Mouse (Mus musculus) erythroblast, embryonic 14.5 days (primary cell): ENCODE measurements around the gene Arhgap23. TPM values are rescaled to one million over a fixed set of nuclear protein-coding genes. Genes with fewer than 3 reads are reported as not detected.

Experiments
- H3K27me3 ChIP-seq: 2 replicates; pipeline ENCODE4 v1.6.1; 2012; ENCODE audit warnings: inconsistent platforms; ENCODE audit not compliant: control insufficient read depth
- H3K36me3 ChIP-seq: 2 replicates; pipeline ENCODE4 v1.6.1; 2012; ENCODE audit warnings: mild to moderate bottlenecking, inconsistent platforms; ENCODE audit not compliant: control insufficient read depth
- H3K4me1 ChIP-seq: 2 replicates; pipeline ENCODE4 v1.6.1; 2012; ENCODE audit warnings: inconsistent platforms; ENCODE audit not compliant: control insufficient read depth
- H3K4me3 ChIP-seq: replicated peaks from 2 replicates; pipeline ENCODE3; 2012; ENCODE audit warnings: moderate library complexity, mild to moderate bottlenecking, inconsistent platforms
- H3K9me3 ChIP-seq: 2 replicates; pipeline ENCODE4 v1.6.1; 2012; ENCODE audit warnings: low read length, inconsistent platforms, mixed read lengths; ENCODE audit not compliant: control insufficient read depth
- GATA1 ChIP-seq: IDR thresholded peaks from 2 replicates; pipeline ENCODE4 v1.6.1; 2012; ENCODE audit warnings: low read length, inconsistent platforms, mixed read lengths
- TAL1 ChIP-seq: IDR thresholded peaks from 3 replicates; pipeline ENCODE4 v1.6.1; 2012; ENCODE audit warnings: low read length, inconsistent platforms, mixed read lengths
- polyA plus RNA-seq: library from polyadenylated mRNA; stranded (reverse); fragments of >175 nt; gene quantifications from 2 replicates; pipeline ENCODE4 v1.2.3, GENCODE M21; 2012

The Arhgap23 gene
- polyA plus RNA-seq, 1 experiment, result 30.6 TPM

- no peaks in the 10 kb centered on the region for H3K9me3 ChIP-seq
- no peaks in the 10 kb centered on the region for H3K27me3 ChIP-seq
- H3K4me1 ChIP-seq, result no peaks in the 10 kb centered on the region
- no peak overlapping the region for H3K4me3 ChIP-seq
- no peak for TF ChIP-seq GATA1
- TF ChIP-seq TAL1, result no peak
- peaks cover 77% of the 10 kb centered on the region for H3K36me3 ChIP-seq
Measured at GRCm38 (mm10) chr11:97387811-97388210, 27.5 kb upstream of the Arhgap23 start.

GRCm38 (mm10) chr11:97389127-97389526, 26.2 kb upstream of the Arhgap23 start:
- H3K36me3 ChIP-seq, result peaks cover 77% of the 10 kb centered on the region
- no peaks in the 10 kb centered on the region for H3K27me3 ChIP-seq
- no peak overlapping the region for H3K4me3 ChIP-seq
- peaks cover 4% of the 10 kb centered on the region for H3K4me1 ChIP-seq
- no peaks in the 10 kb centered on the region for H3K9me3 ChIP-seq
- TF ChIP-seq TAL1, result no peak

GRCm38 (mm10) chr11:97393658-97394057, 21.7 kb upstream of the Arhgap23 start:
- Histone ChIP-seq H3K4me1 (peaks cover 10% of the 10 kb centered on the region), H3K9me3 (no peaks in the 10 kb centered on the region), H3K27me3 (no peaks in the 10 kb centered on the region), H3K36me3 (peaks cover 77% of the 10 kb centered on the region), H3K4me3 (no peak overlapping the region)
- no peak for TF ChIP-seq TAL1
- TF ChIP-seq GATA1, result no peak

GRCm38 (mm10) chr11:97394146-97394545, 21.2 kb upstream of the Arhgap23 start:
- peaks cover 72% of the 10 kb centered on the region for H3K36me3 ChIP-seq
- no peaks in the 10 kb centered on the region for H3K9me3 ChIP-seq
- H3K27me3 ChIP-seq, result no peaks in the 10 kb centered on the region
- peaks cover 10% of the 10 kb centered on the region for H3K4me1 ChIP-seq
- no peak overlapping the region for H3K4me3 ChIP-seq
- TF ChIP-seq TAL1, result no peak
- TF ChIP-seq GATA1, result no peak

- Histone ChIP-seq H3K9me3 (no peaks in the 10 kb centered on the region), H3K36me3 (peaks cover 31% of the 10 kb centered on the region), H3K4me3 (no peak overlapping the region), H3K27me3 (peaks cover 19% of the 10 kb centered on the region), H3K4me1 (peaks cover 33% of the 10 kb centered on the region)
- TF ChIP-seq TAL1 (no peak), GATA1 (no peak)
Measured at GRCm38 (mm10) chr11:97398506-97398905, 16.8 kb upstream of the Arhgap23 start.

- Histone ChIP-seq H3K9me3 (no peaks in the 10 kb centered on the region), H3K36me3 (peaks cover 16% of the 10 kb centered on the region), H3K4me3 (peak overlapping the region; percentile 47), H3K4me1 (peaks cover 42% of the 10 kb centered on the region), H3K27me3 (peaks cover 36% of the 10 kb centered on the region)
- TF ChIP-seq GATA1 (no peak), TAL1 (no peak)
Measured at GRCm38 (mm10) chr11:97399958-97400710, 15.2 kb upstream of the Arhgap23 start.

GRCm38 (mm10) chr11:97401082-97401481, 14.3 kb upstream of the Arhgap23 start:
- H3K36me3 ChIP-seq, result peaks cover 6% of the 10 kb centered on the region
- H3K4me3 ChIP-seq, result no peak overlapping the region
- H3K27me3 ChIP-seq, result peaks cover 45% of the 10 kb centered on the region
- H3K9me3 ChIP-seq, result no peaks in the 10 kb centered on the region
- TF ChIP-seq GATA1 (no peak), TAL1 (no peak)
- peaks cover 45% of the 10 kb centered on the region for H3K4me1 ChIP-seq

GRCm38 (mm10) chr11:97401686-97402435, 13.5 kb upstream of the Arhgap23 start:
- no peak overlapping the region for H3K4me3 ChIP-seq

GRCm38 (mm10) chr11:97402746-97403145, 12.6 kb upstream of the Arhgap23 start:
- Histone ChIP-seq H3K4me1 (peaks cover 45% of the 10 kb centered on the region), H3K36me3 (no peaks in the 10 kb centered on the region; the same call in 1 of the 2 replicates), H3K4me3 (no peak overlapping the region), H3K9me3 (no peaks in the 10 kb centered on the region), H3K27me3 (peaks cover 62% of the 10 kb centered on the region)
- no peak for TF ChIP-seq TAL1
- no peak for TF ChIP-seq GATA1

More at GRCm38 (mm10) chr11:97401686-97402435, 13.5 kb upstream of the Arhgap23 start:
- Histone ChIP-seq H3K4me1 (peaks cover 45% of the 10 kb centered on the region), H3K27me3 (peaks cover 53% of the 10 kb centered on the region), H3K9me3 (no peaks in the 10 kb centered on the region), H3K36me3 (peaks cover 3% of the 10 kb centered on the region)
- TF ChIP-seq TAL1 (no peak), GATA1 (no peak)
